Mouse (Mus musculus) Muller cell, postnatal 12 days (primary cell): ENCODE measurements around the gene Hunk.

Source experiments
- DNase-seq: peaks from one replicate; pipeline ENCODE4 v3.0.0-alpha.2; 2015; ENCODE audit errors: inconsistent ontology term

The Hunk gene

GRCm38 (mm10) chr16:90505680-90506079, 119.9 kb downstream of the Hunk start:
- no peak for DNase-seq

GRCm38 (mm10) chr16:90511551-90512296, 125.9 kb downstream of the Hunk start:
- DNase-seq, result no peak

- no peak for DNase-seq
Measured at GRCm38 (mm10) chr16:90517041-90517440, 131.2 kb downstream of the Hunk start.

- DNase-seq, result no peak
Measured at GRCm38 (mm10) chr16:90518232-90518631, 132.4 kb downstream of the Hunk start.

GRCm38 (mm10) chr16:90518732-90519295, 133.0 kb downstream of the Hunk start:
- DNase-seq, result no peak

- DNase-seq, result no peak
Measured at GRCm38 (mm10) chr16:90521191-90521950, 135.6 kb downstream of the Hunk start.

GRCm38 (mm10) chr16:90521951-90522255, 136.1 kb downstream of the Hunk start:
- DNase-seq, result no peak

GRCm38 (mm10) chr16:90522575-90522974, 136.8 kb downstream of the Hunk start:
- DNase-seq, result no peak

- DNase-seq, result no peak
Measured at GRCm38 (mm10) chr16:90523373-90523772, 137.6 kb downstream of the Hunk start.

- no peak for DNase-seq
Measured at GRCm38 (mm10) chr16:90523894-90524293, 138.1 kb downstream of the Hunk start.

GRCm38 (mm10) chr16:90524393-90524792, 138.6 kb downstream of the Hunk start:
- DNase-seq, result no peak

- DNase-seq, result peak; percentile 62
Measured at GRCm38 (mm10) chr16:90533119-90533673, 147.4 kb downstream of the Hunk start.

GRCm38 (mm10) chr16:90534591-90534990, 148.8 kb downstream of the Hunk start:
- no peak for DNase-seq

GRCm38 (mm10) chr16:90538926-90539325, 153.1 kb downstream of the Hunk start:
- DNase-seq, result no peak

GRCm38 (mm10) chr16:90541191-90541590, 155.4 kb downstream of the Hunk start:
- DNase-seq, result no peak

- DNase-seq, result no peak
Measured at GRCm38 (mm10) chr16:90542383-90542782, 156.6 kb downstream of the Hunk start.

GRCm38 (mm10) chr16:90544175-90544574, 158.4 kb downstream of the Hunk start:
- no peak for DNase-seq

- DNase-seq, result no peak
Measured at GRCm38 (mm10) chr16:90545509-90545908, 159.7 kb downstream of the Hunk start.

GRCm38 (mm10) chr16:90546591-90546990, 160.8 kb downstream of the Hunk start:
- DNase-seq, result no peak

GRCm38 (mm10) chr16:90547996-90548395, 162.2 kb downstream of the Hunk start:
- DNase-seq, result no peak
